Mouse (Mus musculus) kidney, adult 11 months (tissue): ENCODE measurements around the gene Ppfibp2.

Source experiments
- DNase-seq: peaks from one replicate; pipeline ENCODE4 v3.0.0; 2022

Ppfibp2 gene

GRCm38 (mm10) chr7:107702461-107703380, 107.7 kb downstream of the Ppfibp2 start:
- no peak for DNase-seq

- DNase-seq = peak; percentile 28
Measured at GRCm38 (mm10) chr7:107705941-107706340, 110.9 kb downstream of the Ppfibp2 start.

GRCm38 (mm10) chr7:107707650-107708049, 112.6 kb downstream of the Ppfibp2 start:
- DNase-seq = peak; percentile 13

- DNase-seq = peak; percentile 76
Measured at GRCm38 (mm10) chr7:107708491-107709112, 113.6 kb downstream of the Ppfibp2 start.

- no peak for DNase-seq
Measured at GRCm38 (mm10) chr7:107712743-107713142, 117.7 kb downstream of the Ppfibp2 start.

- DNase-seq = no peak
Measured at GRCm38 (mm10) chr7:107714067-107714466, 119.1 kb downstream of the Ppfibp2 start.

GRCm38 (mm10) chr7:107720771-107721170, 125.8 kb downstream of the Ppfibp2 start:
- no peak for DNase-seq

- DNase-seq = no peak
Measured at GRCm38 (mm10) chr7:107722536-107722935, 127.5 kb downstream of the Ppfibp2 start.

- DNase-seq = no peak
Measured at GRCm38 (mm10) chr7:107727538-107727937, 132.5 kb downstream of the Ppfibp2 start.

GRCm38 (mm10) chr7:107730587-107730986, 135.6 kb downstream of the Ppfibp2 start:
- no peak for DNase-seq

GRCm38 (mm10) chr7:107733162-107733561, 138.2 kb downstream of the Ppfibp2 start:
- no peak for DNase-seq

- no peak for DNase-seq
Measured at GRCm38 (mm10) chr7:107738726-107739125, 143.7 kb downstream of the Ppfibp2 start.

- no peak for DNase-seq
Measured at GRCm38 (mm10) chr7:107742963-107743465, 148.0 kb downstream of the Ppfibp2 start.

GRCm38 (mm10) chr7:107744454-107744853, 149.4 kb downstream of the Ppfibp2 start:
- DNase-seq = no peak

- no peak for DNase-seq
Measured at GRCm38 (mm10) chr7:107745111-107745510, 150.1 kb downstream of the Ppfibp2 start.

GRCm38 (mm10) chr7:107746036-107746435, 151.0 kb downstream of the Ppfibp2 start:
- DNase-seq = no peak

GRCm38 (mm10) chr7:107747476-107747875, 152.5 kb downstream of the Ppfibp2 start:
- DNase-seq = no peak

GRCm38 (mm10) chr7:107747954-107748353, 152.9 kb downstream of the Ppfibp2 start:
- peak; percentile 16 for DNase-seq

GRCm38 (mm10) chr7:107749270-107749669, 154.3 kb downstream of the Ppfibp2 start:
- no peak for DNase-seq

- DNase-seq = no peak
Measured at GRCm38 (mm10) chr7:107749721-107750120, 154.7 kb downstream of the Ppfibp2 start.

- no peak for DNase-seq
Measured at GRCm38 (mm10) chr7:107752031-107752520, 157.1 kb downstream of the Ppfibp2 start.

- no peak for DNase-seq
Measured at GRCm38 (mm10) chr7:107755905-107756304, 160.9 kb downstream of the Ppfibp2 start.

GRCm38 (mm10) chr7:107756748-107757147, 161.7 kb downstream of the Ppfibp2 start:
- no peak for DNase-seq
